Mouse (Mus musculus) limb, embryonic 10.5 days (tissue): Measurements from ENCODE around the gene Nckap5l. TPM values are rescaled to one million over a fixed set of nuclear protein-coding genes. Genes with fewer than 3 reads are reported as not detected.
"Not testable (repeated sequence)": the region's sequence is repeated elsewhere in the genome, so short reads cannot be mapped to it uniquely, and the experiment has no call there.

Experiments
- DNase-seq: peaks from one replicate; pipeline ENCODE4 v3.0.0-alpha.2; 2017; ENCODE audit warnings: low spot score
- H3K27ac ChIP-seq: fragments of 300-500 bp; sonication (generic); 2 replicates; pipeline ENCODE4 v1.5.1; 2016; ENCODE audit warnings: mild to moderate bottlenecking
- H3K27me3 ChIP-seq: fragments of 300-500 bp; sonication (generic); 2 replicates; pipeline ENCODE4 v1.6.1; 2016; ENCODE audit warnings: low read depth, mild to moderate bottlenecking; ENCODE audit not compliant: poor library complexity, severe bottlenecking
- H3K36me3 ChIP-seq: fragments of 300-500 bp; sonication (generic); 2 replicates; pipeline ENCODE4 v1.6.1; 2016; ENCODE audit warnings: mild to moderate bottlenecking, moderate library complexity
- H3K4me1 ChIP-seq: fragments of 300-500 bp; sonication (generic); 2 replicates; pipeline ENCODE4 v1.6.1; 2016
- H3K4me3 ChIP-seq: fragments of 300-500 bp; sonication (generic); 2 replicates; pipeline ENCODE4 v1.5.1; 2016; ENCODE audit warnings: mild to moderate bottlenecking, moderate library complexity
- H3K9me3 ChIP-seq: fragments of 300-500 bp; sonication (generic); replicated peaks from 2 replicates; pipeline ENCODE4 v1.6.1; 2016; ENCODE audit warnings: mild to moderate bottlenecking
- WGBS: fragments of 180-500 bp; shearing (Covaris S2); methylation state at CpG from one replicate; pipeline ENCODE4 v1.1.7; 2016; 5-methylcytosine and 5-hydroxymethylcytosine counted together
- polyA plus RNA-seq: library from polyadenylated mRNA; unstranded; fragments of >200 nt; fragmentation: Nextera tagmentation; extraction: Ambion mirVana; gene quantifications from 2 replicates; pipeline ENCODE4 v1.2.1, GENCODE M21; 2016

Nckap5l gene
- polyA plus RNA-seq, 1 experiment from 2014 or later, result 17.4 TPM

DNA sequence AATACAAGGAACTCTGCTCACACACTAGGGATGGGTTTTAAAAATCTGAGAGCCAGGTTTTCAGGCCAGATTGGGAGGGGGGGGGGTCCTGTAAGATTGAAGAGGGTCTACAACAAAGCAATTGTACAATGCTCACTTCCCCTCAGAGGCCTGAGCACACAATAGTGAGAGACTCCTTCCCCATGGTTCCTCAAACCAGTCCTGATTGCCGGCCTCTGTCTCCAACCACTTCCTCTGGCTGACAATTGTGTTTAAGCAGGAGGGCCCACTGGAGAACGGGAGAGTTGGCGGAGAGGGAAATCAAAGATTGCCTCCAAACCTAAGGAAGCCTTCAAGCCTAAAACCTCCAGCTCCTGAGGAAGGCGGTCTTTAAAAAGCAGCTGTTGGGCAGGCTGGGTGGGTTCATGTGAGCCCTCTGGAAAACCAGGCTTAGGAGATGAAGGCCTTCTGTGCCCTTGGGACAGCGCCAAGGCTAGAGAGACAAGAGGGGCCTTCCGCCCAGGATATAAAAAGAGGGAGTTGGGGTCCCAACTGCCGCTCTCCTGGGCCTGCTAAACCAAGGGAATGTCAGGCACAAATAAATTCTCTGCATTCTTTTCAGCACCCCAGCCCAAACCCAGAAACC is 1.1 kb downstream of the Nckap5l start:
- Histone ChIP-seq H3K4me1 (peaks cover 45% of the 10 kb centered on the region), H3K27ac (peak overlapping the region; percentile 97)

DNA sequence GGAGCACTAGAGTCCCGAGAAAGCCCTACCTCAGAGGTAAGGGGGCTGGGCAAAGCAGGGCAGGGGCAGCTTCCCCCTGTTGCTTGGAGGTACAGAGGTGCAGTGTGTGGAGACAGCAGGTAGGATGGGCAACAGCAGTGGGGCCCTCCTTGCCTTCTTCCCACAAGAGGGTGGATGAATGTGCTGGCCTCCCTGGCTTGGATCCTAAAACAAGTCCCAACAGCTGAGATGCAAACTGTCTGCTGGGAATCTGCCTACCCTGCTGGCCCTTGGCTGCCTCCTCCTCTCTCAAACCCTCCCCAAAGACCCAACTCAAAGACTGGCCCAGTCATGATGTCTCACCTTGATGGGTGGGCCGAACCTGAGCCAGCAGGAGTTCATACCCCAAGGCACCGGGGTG is 2.1 kb downstream of the Nckap5l start:
- peaks cover 59% of the 10 kb centered on the region for H3K36me3 ChIP-seq
- peak; percentile 25 for DNase-seq
- WGBS, result 89% methylated on average over 3 of the region's 3 CpGs
- peak overlapping the region; percentile 97; the same call in 1 of the 2 replicates for H3K27ac ChIP-seq
- H3K4me1 ChIP-seq, result peaks cover 45% of the 10 kb centered on the region
- H3K4me3 ChIP-seq, result 0 out of 2 replicates have a peak overlapping the region, but pooled peaks have one; percentile 85
- H3K9me3 ChIP-seq, result no peaks in the 10 kb centered on the region
- H3K27me3 ChIP-seq, result no peaks in the 10 kb centered on the region

More for the DNA sequence above, 1.1 kb downstream of the Nckap5l start:
- WGBS, result 26% methylated on average over 7 of the region's 7 CpGs
- Histone ChIP-seq H3K9me3 (no peaks in the 10 kb centered on the region), H3K36me3 (peaks cover 50% of the 10 kb centered on the region), H3K4me3 (peak overlapping the region; percentile 85), H3K27me3 (no peaks in the 10 kb centered on the region)
- DNase-seq, result peak; percentile 30

DNA sequence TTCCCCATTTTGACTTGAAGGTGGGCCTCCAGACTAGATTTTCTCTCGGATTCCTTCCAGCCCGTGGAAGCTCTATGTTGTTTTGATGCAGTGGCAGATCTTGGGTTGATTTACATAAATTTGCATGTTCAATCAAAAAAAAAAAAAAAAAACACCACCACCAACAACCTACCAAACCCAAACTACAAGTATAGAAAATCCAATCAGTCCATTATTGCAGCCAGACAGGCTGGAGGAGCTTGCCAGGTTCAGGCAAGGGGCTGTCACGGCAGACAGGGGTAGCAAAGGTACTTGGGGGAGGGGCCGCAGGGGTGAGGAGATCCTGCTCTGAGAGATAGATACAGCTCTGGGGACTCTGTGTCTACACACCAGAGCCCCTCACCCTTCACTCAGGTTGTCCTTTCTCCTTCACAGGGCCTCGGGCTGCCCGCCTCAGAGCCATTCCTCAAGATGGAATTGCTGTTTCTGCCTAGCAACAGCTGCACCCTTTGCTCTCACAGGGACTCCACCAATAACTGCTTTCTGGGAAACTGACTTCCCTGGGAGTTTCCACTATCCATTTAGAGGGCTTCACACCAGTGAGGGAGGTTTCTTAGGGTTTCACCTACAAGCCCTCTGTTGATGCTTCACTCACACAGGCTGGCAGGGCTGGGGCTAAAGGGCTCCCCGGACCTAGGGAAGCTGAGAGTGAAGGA is 2.8 kb downstream of the Nckap5l start:
- 84% methylated on average over 7 of the region's 7 CpGs for WGBS
- H3K9me3 ChIP-seq, result no peaks in the 10 kb centered on the region
- peak overlapping the region; percentile 6; the same call in 1 of the 2 replicates for H3K4me3 ChIP-seq
- H3K4me1 ChIP-seq, result peaks cover 49% of the 10 kb centered on the region
- peaks cover 65% of the 10 kb centered on the region for H3K36me3 ChIP-seq
- no peaks in the 10 kb centered on the region for H3K27me3 ChIP-seq
- H3K27ac ChIP-seq, result peak overlapping the region; percentile 17; the same call in 1 of the 2 replicates
- DNase-seq, result no peak

DNA sequence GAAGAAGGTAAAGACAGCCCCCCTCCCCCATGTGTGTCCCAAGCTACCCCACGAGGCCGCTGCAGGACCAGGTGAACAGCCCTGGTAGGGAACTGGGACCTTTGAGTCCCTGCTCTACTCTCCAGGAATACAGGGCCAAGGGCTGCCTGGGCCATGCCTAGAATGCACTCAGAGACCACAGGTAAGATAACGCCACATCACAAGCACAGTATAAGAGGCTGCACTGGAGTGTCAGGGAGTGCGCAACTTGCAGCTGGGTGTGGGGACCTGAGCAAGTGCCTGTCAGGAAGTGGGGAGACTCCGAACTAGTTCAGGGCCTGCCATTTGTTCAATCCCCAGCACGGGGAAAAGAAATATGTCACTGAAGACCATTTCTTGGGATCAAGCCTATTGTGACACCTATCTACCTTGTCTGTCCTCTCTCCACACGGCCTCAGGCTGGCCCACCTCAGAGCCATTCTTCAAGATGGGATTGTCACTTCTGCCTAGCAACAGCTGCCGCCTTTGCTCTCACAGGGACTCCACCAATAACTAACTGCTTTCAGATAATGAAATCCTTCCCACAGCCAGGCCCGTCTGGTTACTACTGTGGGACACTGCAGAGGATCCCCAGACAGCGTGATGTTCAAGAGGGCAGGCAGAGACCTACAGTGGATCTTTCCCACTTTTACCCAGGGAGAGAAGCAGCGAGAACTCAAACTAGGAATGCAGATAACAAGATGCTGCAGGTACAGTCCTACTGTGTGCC is 4.2 kb downstream of the Nckap5l start:
- Histone ChIP-seq H3K27me3 (no peaks in the 10 kb centered on the region), H3K4me3 (no peak overlapping the region), H3K9me3 (no peaks in the 10 kb centered on the region), H3K27ac (no peak overlapping the region), H3K36me3 (peaks cover 77% of the 10 kb centered on the region), H3K4me1 (peaks cover 50% of the 10 kb centered on the region)
- no peak for DNase-seq
- WGBS, result 75% methylated on average over 11 of the region's 11 CpGs

DNA sequence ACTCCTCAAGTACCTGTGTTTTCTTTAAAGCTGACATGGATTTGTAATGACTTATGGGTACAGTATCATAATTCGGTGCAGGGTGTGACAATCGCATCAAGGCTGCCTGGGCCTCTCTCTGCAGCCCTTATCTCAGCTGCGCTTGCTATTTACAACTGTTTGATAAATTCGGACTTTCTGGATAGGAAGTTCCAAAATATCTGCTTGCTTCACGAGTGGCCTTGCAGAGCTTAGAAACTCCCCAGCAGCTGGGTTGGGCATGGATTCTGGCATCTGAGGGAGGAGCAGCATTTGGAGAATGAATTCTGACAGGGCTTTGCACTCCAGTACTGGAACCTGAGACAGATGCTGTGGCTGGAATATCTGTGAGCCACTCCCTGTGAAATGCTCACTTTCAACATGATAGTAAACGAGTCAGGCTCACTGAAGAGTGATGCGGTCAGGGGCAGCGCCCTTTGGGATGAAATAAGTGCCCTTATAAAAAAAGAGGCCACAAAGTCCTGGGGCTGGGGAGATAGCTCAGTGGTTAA is 7.7 kb downstream of the Nckap5l start:
- Histone ChIP-seq H3K36me3 (peaks cover 90% of the 10 kb centered on the region), H3K27ac (peak overlapping the region; percentile 64; the same call in 1 of the 2 replicates)
- 85% methylated on average over 8 of the region's 8 CpGs for WGBS

DNA sequence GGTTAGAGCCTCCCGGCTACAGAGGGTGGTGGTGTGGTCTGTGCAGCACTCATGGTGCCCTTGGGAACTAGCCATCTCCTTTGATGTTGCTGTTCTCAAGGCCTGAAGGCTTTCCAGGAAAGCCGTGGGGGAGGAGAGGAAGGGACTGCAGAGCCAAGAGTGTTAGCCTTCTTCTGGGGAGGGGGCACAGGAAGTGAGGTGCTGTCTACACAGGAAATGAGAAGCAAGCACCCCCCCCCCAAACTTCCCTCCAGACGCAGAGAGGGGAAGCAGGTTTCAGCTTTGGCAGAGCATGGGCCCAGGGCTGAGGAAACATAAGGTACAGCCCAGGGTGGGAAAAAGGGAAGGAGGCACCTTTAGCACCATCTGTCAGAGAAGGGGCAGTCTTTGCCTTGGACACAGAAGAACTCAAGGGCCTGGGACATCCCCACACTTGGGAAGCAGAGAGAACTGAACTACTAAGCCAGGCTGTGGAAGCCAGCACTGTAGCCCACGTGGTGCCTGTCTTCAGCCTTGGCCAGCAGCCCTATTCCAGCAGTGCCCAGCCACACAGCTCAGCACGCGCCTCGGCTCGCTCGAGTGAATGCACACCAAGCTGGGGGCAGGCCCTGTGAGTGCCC is 8.3 kb downstream of the Nckap5l start:
- Histone ChIP-seq H3K27me3 (no peaks in the 10 kb centered on the region), H3K27ac (peak overlapping the region; percentile 64; the same call in 1 of the 2 replicates), H3K36me3 (peaks cover 90% of the 10 kb centered on the region), H3K4me1 (peaks cover 19% of the 10 kb centered on the region), H3K4me3 (no peak overlapping the region), H3K9me3 (no peaks in the 10 kb centered on the region)
- WGBS, result 75% methylated on average over 9 of the region's 9 CpGs
- no peak for DNase-seq

More for the DNA sequence above, 7.7 kb downstream of the Nckap5l start:
- H3K9me3 ChIP-seq, result no peaks in the 10 kb centered on the region
- peaks cover 21% of the 10 kb centered on the region for H3K4me1 ChIP-seq
- H3K4me3 ChIP-seq, result no peak overlapping the region
- DNase-seq, result no peak
- no peaks in the 10 kb centered on the region for H3K27me3 ChIP-seq

DNA sequence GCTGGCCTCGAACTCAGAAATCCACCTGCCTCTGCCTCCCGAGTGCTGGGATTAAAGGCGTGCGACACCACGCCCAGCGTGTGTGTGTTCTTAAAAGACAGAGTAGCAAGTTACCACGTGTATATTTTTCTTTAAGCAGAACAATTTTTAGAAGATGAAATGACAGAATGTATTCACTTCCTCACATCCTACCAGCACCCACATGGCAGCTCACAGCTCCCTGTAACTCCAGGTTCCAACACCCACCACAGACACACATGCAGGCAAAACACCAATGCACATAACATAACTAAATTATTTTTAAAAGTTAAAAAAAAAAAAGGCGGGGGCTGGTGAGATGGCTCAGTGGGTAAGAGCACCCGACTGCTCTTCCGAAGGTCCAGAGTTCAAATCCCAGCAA is 11.4 kb downstream of the Nckap5l start:
- not testable (repeated sequence) for H3K27me3 ChIP-seq, H3K27ac ChIP-seq, H3K4me3 ChIP-seq, DNase-seq, H3K9me3 ChIP-seq
- Histone ChIP-seq H3K4me1 (peaks cover 14% of the 10 kb centered on the region), H3K36me3 (peaks cover 71% of the 10 kb centered on the region)
- WGBS, result 93% methylated on average over 10 of the region's 10 CpGs

DNA sequence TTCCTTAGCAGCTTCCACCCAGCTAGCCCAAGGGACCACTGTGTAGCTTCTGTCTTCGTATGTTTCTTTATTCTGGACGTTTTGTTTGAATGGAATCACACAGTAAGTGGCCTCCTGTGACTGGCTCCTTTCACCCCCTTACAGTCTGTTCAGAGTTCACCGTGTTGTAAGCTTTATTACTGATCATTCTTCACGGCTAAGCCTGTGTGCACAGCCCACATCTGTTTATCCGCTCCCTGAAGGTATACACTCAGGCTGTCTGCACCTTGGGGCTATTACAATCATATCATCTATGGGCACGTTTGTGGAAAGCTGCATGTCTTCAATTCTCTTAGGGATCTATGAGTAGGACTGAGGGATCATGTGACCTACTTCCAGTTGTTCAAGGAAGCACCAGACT is 12.0 kb downstream of the Nckap5l start:
- peaks cover 19% of the 10 kb centered on the region for H3K4me1 ChIP-seq
- no peak for DNase-seq
- H3K9me3 ChIP-seq, result no peaks in the 10 kb centered on the region
- H3K36me3 ChIP-seq, result peaks cover 67% of the 10 kb centered on the region
- no peaks in the 10 kb centered on the region for H3K27me3 ChIP-seq
- no peak overlapping the region for H3K27ac ChIP-seq
- H3K4me3 ChIP-seq, result no peak overlapping the region
- WGBS, result 82% methylated on average over 6 of the region's 6 CpGs

DNA sequence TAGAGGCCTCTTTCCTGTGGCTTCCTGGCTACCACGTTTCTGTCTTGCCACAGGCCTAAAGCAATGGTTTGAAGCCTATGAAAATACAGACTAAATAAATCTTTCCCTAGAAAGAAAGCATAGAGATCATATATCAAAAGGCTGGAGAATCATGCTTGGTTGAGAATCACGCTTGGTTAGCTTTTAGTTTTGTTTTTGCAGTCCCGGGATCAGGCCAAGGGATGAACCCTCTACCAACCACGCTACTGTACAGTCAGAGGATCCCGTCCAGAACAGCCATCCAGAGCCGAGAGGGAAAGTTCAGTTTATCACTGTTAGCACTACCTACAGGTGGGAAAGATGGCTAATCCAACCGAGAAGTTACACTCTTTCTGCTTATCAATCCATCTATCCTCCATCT is 15.2 kb downstream of the Nckap5l start:
- Histone ChIP-seq H3K27ac (no peak overlapping the region), H3K4me3 (no peak overlapping the region), H3K9me3 (no peaks in the 10 kb centered on the region), H3K36me3 (peaks cover 61% of the 10 kb centered on the region), H3K4me1 (peaks cover 30% of the 10 kb centered on the region), H3K27me3 (no peaks in the 10 kb centered on the region)
- DNase-seq, result no peak
- WGBS, result 86% methylated on average over 7 of the region's 7 CpGs

DNA sequence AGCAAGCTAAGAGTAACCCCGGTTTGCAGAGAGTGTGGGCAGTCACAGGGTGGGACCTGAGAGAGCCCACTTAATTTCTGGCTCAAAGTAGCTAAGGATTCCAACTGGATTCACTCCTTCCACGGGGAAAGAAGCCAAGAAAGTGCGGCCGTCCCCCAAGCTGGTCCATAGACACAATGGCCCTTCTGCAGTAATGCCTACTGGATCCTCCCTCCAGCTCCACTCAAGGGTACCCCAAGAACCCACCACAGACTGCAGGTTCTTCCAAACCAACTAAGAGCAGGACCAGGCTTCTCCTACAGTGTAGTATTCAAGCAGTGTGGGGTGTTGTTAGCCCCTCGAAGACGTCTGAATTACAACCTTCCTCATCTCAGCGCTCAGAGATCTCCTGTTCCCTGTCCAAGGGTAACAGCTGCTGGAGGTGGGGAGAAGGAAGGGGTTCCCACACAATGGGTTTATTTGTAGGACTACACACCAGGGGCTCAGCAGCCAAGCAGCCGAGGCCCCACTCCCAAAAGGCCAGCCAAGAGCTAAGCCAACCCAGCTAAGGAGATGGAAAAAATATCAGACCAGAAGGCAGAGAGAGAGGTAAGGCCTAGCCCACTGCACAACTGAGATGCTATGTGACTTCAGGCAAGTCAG is 16.6 kb downstream of the Nckap5l start:
- DNase-seq, result no peak
- Histone ChIP-seq H3K27me3 (no peaks in the 10 kb centered on the region), H3K4me1 (peaks cover 42% of the 10 kb centered on the region), H3K27ac (peak overlapping the region; percentile 5; the same call in 1 of the 2 replicates), H3K36me3 (peaks cover 68% of the 10 kb centered on the region), H3K4me3 (no peak overlapping the region), H3K9me3 (no peaks in the 10 kb centered on the region)
- 76% methylated on average over 8 of the region's 8 CpGs for WGBS

DNA sequence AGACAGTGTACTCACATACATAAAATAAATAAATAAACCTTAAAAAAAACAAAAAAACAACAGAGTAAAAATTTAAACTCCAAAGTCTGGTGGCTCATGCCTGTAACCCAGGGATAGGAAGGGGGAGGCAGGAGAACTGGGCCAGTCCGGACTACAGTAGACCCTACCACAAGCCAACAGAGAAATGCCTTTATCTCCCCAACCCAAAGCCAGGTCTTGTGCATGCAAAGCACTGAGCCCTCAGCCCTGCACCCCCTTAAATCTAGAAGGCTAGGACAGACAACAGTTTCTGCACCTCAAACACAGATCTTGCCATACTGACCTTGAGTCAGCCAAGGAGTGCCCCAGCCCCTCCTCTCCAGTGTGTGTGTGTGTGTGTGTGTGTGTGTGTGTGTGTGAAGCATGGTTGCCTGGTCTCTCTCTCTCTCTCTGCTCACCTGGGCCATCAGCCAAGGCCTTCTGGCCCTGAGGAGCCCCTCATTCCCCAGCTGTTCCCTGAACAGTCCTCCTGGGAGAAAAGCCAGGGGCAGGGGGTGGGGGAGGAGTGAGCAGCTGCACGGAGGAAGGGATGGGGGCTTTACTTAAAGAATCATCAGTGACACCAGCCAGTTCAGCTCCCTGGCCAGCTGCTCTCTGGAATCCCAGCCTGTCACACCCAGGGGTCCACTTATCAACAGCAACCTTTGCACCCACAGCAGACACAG is 17.3 kb downstream of the Nckap5l start:
- DNase-seq, result no peak
- H3K4me3 ChIP-seq, result no peak overlapping the region
- peaks cover 46% of the 10 kb centered on the region for H3K4me1 ChIP-seq

More for the DNA sequence above, 17.3 kb downstream of the Nckap5l start:
- peak overlapping the region; percentile 5; the same call in 1 of the 2 replicates for H3K27ac ChIP-seq
- 59% methylated on average over 2 of the region's 2 CpGs for WGBS
- H3K27me3 ChIP-seq, result no peaks in the 10 kb centered on the region
- H3K9me3 ChIP-seq, result no peaks in the 10 kb centered on the region
- H3K36me3 ChIP-seq, result peaks cover 65% of the 10 kb centered on the region
